Mouse (Mus musculus) ES-E14 (cell line): ENCODE results near the gene Slc6a20b. TPM values are rescaled to one million over a fixed set of nuclear protein-coding genes. Genes with fewer than 3 reads are reported as not detected.
"Not testable (repeated sequence)": the region's sequence is repeated elsewhere in the genome, so short reads cannot be mapped to it uniquely, and the experiment has no call there.

ENCODE experiments used
- DNase-seq: peaks from one replicate; pipeline ENCODE4 v3.0.0-alpha.2; 2013; ENCODE audit warnings: low read depth, low spot score
- H3K27ac ChIP-seq: 2 replicates; pipeline ENCODE4 v1.5.1; 2012; ENCODE audit warnings: low read depth, mild to moderate bottlenecking, low read length, moderate library complexity, mixed read lengths; ENCODE audit not compliant: poor library complexity, insufficient read depth, severe bottlenecking
- H3K36me3 ChIP-seq: 2 replicates; pipeline ENCODE4 v1.6.1; 2012; ENCODE audit warnings: mild to moderate bottlenecking, low read length, moderate library complexity, mixed read lengths; ENCODE audit not compliant: control insufficient read depth, poor library complexity, insufficient read depth, severe bottlenecking
- H3K4me1 ChIP-seq, 2 experiments: fragments of 150-350 bp in 1 of 2; sonication (generic) in 1 of 2; 2 replicates each; pipeline ENCODE4 v1.6.1; 2012; ENCODE audit warnings: low read length in 2 of 2, mild to moderate bottlenecking in 1 of 2, mixed read lengths in 1 of 2; ENCODE audit not compliant: control insufficient read depth in 2 of 2, insufficient read depth in 2 of 2, poor library complexity in 1 of 2
- H3K4me3 ChIP-seq, 2 experiments: fragments of 150-350 bp in 1 of 2; sonication (generic) in 1 of 2; 2 replicates each; pipeline ENCODE4 v1.5.1; 2012; ENCODE audit warnings: low read length in 2 of 2, low read depth in 1 of 2, mild to moderate bottlenecking in 1 of 2, mixed read lengths in 1 of 2; ENCODE audit not compliant: insufficient read depth in 1 of 2, poor library complexity in 1 of 2, severe bottlenecking in 1 of 2
- H3K9ac ChIP-seq: 2 replicates; pipeline ENCODE4 v1.6.1; 2012; ENCODE audit warnings: low read depth, mild to moderate bottlenecking, low read length, mixed read lengths; ENCODE audit not compliant: poor library complexity, insufficient read depth, severe bottlenecking
- H3K9me3 ChIP-seq: fragments of 150-350 bp; sonication (generic); 2 replicates; pipeline ENCODE4 v1.6.1; 2012; ENCODE audit warnings: low read depth, mild to moderate bottlenecking, low read length; ENCODE audit not compliant: control insufficient read depth, insufficient read depth
- CHD2 ChIP-seq: IDR thresholded peaks from 2 replicates; pipeline ENCODE4 v1.6.1; 2014; ENCODE audit warnings: mild to moderate bottlenecking, low read depth, low read length, inconsistent platforms
- HCFC1 ChIP-seq: IDR thresholded peaks from 2 replicates; pipeline ENCODE4 v1.6.1; 2012; ENCODE audit warnings: low read length, inconsistent platforms, borderline replicate concordance; ENCODE audit not compliant: insufficient read depth
- MAFK ChIP-seq: IDR thresholded peaks from 2 replicates; pipeline ENCODE4 v1.6.1; 2014; ENCODE audit warnings: mild to moderate bottlenecking, low read depth, low read length, inconsistent platforms; ENCODE audit not compliant: insufficient read depth
- ZC3H11A ChIP-seq: IDR thresholded peaks from 2 replicates; pipeline ENCODE4 v1.6.1; 2012; ENCODE audit warnings: low read depth, mild to moderate bottlenecking, inconsistent platforms, low read length, borderline replicate concordance
- ZNF384 ChIP-seq: IDR thresholded peaks from 2 replicates; pipeline ENCODE4 v1.6.1; 2012; ENCODE audit warnings: low read depth, low read length, inconsistent platforms
- in situ Hi-C, 2 experiments: fragments of 600-800 bp; cut with MboI; formaldehyde crosslinking; loops; one replicate each; pipeline ENCODE4 v1.15.1; 2025; ENCODE audit warnings: low sequenced_read_pairs in 2 of 2, inconsistent platforms in 1 of 2; ENCODE audit not compliant: unreplicated experiment in 2 of 2
- total RNA-seq: library from RNA; depleted of rRNA; stranded (reverse); fragments of 300-350 nt; gene quantifications from 2 replicates; pipeline ENCODE4 v1.2.3, GENCODE M21; 2012; rRNA removed

Slc6a20b gene
- total RNA-seq: 0.31 and 0.37 TPM in 2 replicates

DNA sequence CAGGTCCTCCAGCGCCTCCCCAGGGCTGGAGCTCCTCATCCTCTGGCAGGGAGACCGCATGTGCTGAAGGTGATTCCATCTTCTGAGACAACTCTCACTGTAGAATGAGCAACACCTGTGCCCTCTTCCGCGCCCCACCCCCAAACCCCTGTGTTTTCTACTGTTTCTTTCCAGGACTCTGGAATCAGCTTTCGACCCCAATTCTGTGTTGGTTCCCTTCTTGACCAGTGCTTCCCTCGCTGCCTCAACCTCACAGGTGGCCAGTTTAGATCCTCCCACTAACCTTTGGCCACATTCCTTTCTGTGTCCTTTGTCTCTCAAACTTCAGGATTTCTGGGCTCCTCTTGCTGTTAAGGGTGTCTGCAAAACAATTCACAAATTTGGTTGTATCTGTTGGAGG is at the start of gene Slc6a20b:
Gene Slc6a20b (minus strand): TSS at position 285 of the 400 bp plus-strand sequence.
- DNase-seq: no peak
- H3K36me3 ChIP-seq: no peaks in the 10 kb centered on the region
- in situ Hi-C loops: no loop called here

DNA sequence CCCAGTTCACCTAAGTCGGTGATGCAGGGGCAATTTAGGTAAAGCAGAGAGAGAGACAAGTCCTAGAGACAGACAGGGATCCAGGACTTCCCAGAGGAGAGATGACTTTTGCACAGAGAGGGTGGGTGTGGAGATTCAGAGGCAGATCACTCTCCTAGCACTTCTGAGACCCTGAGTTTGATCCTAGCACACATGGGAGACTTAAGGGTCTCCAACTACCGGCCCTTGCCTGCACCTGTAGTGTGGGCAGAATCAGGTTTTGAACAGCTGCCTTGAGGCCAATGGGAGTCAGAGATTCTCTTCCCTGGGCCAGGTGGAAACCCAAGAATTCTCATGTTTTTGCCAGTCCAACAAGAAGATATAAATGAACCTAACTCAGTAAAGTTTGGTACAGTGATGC is 46.8 kb upstream of the Slc6a20b start:
- Histone ChIP-seq H3K4me3 (peak overlapping the region; percentile 58 to 65; a peak in 3 of 4 replicates), H3K27ac (no peak overlapping the region), H3K9ac (no peak overlapping the region), H3K4me1 (no peaks in the 10 kb centered on the region), H3K36me3 (no peaks in the 10 kb centered on the region), H3K9me3 (no peaks in the 10 kb centered on the region)
- TF ChIP-seq CHD2: no peak
- DNase-seq: no peak
- in situ Hi-C loops: no loop called here

More for the DNA sequence above, at the start of gene Slc6a20b:
- no peaks in the 10 kb centered on the region for H3K9me3 ChIP-seq
- no peaks in the 10 kb centered on the region for H3K4me1 ChIP-seq
- no peak within 1 kb of the TSS for H3K27ac ChIP-seq
- TF ChIP-seq CHD2 (no peak), ZC3H11A (no peak), MAFK (no peak), ZNF384 (no peak)
- H3K9ac ChIP-seq: no peak within 1 kb of the TSS
- no peak within 1 kb of the TSS for H3K4me3 ChIP-seq

DNA sequence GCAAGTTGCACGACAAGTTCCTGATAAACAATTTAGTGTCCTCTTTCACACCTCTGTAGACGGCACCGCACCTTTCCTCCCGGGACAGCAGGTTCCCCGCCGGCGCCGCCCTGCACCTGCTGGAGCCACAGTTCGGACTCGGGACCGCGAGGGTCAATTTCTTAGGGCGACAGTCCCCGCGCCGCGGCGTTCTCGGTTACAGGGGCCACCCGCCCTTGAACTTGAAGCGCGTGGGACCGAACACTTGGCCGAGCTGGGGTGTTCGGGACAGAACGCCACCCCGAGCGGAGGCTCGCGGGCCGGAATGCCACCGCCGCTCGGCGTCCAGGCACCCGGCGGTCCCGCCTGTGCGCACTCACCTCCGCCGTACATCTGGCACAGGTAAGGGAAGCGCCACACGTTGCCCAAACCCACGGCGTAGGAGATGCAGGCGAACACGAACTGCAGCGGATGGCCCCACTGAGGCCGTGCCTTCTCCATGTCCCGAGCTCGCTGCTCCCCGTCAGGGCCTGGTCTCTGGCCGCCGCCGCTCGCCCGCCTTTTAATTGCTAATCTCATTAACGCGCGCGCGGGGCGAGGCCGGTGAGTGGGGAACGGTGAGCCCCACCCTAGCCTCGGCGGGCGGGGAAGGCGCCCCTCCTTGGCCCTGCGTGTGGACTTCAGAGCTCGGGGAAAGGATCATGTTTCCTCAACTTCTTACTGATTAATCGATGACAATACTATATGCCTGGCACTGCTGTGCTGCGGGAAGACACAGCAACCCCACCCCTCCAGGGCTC is 46.2 kb upstream of the Slc6a20b start, which contains the start of the genes Ccr9 and Slc6a20a:
Gene Ccr9 (plus strand): TSS at position 113 of the 779 bp plus-strand sequence.
Gene Slc6a20a (minus strand): TSS at position 559 of the 779 bp plus-strand sequence.
- Histone ChIP-seq H3K4me3 (peak within 1 kb of the TSS; percentile 58 to 65), H3K9me3 (no peaks in the 10 kb centered on the region), H3K9ac (peak within 1 kb of the TSS; percentile 42), H3K4me1 (no peaks in the 10 kb centered on the region), H3K27ac (no peak within 1 kb of the TSS), H3K36me3 (no peaks in the 10 kb centered on the region)
- TF ChIP-seq ZC3H11A (no peak), CHD2 (no peak), MAFK (no peak)
- in situ Hi-C loops: no loop called here
- DNase-seq: peak; percentile 33

DNA sequence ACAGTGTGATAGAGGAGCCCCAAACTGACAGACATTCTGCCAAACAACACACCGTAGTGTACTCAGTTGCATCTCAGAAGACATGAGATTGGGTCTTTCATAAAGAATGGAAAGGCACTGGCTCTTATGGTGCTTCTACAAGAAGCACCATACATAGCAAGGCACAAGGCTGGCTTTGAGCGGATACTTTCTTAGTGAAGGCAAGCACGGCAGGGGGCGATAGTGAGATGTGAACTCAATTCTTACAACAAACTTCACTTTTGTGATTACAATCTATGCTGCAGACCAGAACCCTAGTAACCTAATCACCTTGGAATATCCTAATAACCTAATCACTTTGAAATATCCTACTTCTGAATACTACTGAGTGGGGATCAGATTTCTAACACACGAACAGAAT is 33.3 kb upstream of the Slc6a20b start:
- Histone ChIP-seq H3K36me3 (no peaks in the 10 kb centered on the region), H3K9me3 (no peaks in the 10 kb centered on the region), H3K4me1 (peaks cover 0 to 7% of the 10 kb centered on the region in 2 experiments; a peak in 1 of 4 replicates), H3K27ac (no peak overlapping the region), H3K9ac (no peak overlapping the region), H3K4me3 (no peak overlapping the region)
- DNase-seq: no peak
- TF ChIP-seq HCFC1: no peak
- no peak for TF ChIP-seq MAFK
- no peak for TF ChIP-seq CHD2
- TF ChIP-seq ZC3H11A: no peak
- in situ Hi-C loops: no loop called here

DNA sequence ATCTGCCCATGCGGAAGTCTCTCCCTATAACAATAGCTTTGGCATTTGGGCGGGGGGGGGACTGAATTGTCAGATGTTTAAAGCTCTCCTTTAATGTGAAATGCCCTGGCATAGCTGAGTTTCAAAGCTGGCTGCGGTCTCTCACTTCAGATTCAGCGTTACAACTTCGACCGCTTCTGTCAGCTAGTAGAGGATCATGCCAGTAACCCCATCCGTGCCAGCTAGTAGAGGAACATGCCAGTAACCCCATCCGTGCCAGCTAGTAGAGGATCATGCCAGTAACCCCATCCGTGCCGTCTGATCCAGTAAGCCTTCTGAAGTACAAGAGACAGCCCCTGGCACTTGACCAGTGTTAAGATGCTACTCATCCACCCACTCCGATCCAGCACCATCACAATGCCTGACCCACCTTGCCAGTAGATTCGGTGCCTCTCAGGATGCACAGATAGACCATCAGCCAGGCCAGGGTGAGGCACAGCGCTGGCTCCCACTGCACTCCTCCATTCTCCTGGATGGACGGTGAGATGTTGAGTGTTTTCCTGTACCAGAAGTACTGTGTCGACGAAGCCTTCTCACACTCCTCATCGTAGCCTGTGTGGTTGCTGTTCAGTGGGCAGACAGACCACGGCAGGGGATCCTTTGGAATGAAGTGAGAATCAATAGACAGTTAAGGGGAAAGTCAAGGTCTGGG is 27.8 kb upstream of the Slc6a20b start:
- in situ Hi-C loops, H3K9ac ChIP-seq, H3K4me1 ChIP-seq, H3K36me3 ChIP-seq, H3K27ac ChIP-seq, H3K4me3 ChIP-seq, H3K9me3 ChIP-seq, DNase-seq: not testable (repeated sequence)
